Mouse (Mus musculus) yolk sac, embryonic 10.5 days (tissue): Measurements from ENCODE around the gene Oas1f.
"Not testable (repeated sequence)": the region's sequence is repeated elsewhere in the genome, so short reads cannot be mapped to it uniquely, and the experiment has no call there.

Source experiments
- DNase-seq: peaks from one replicate; pipeline ENCODE4 v3.0.0-alpha.2; 2017; ENCODE audit warnings: low spot score

The Oas1f gene

DNA sequence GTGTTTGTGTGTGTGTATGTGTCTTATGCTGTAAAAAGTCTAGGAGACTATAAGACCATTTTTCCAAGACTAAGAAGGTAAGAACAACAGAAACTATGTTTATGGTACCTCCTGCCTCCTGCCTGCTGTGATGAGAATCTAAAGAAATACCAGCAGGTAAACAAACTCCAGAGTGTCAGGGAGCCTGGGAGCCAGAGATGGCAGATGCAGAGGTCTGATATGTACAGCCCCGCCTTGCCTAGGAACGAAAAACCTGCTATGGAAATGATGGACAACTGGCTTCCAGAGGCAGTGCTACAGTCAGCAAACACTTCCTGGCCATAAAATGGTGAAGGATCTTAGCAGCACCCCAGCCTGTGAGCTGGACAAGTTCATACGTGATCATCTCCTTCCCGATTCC lies at the start of gene Oas1f:
TSS of gene Oas1f (plus strand) at position 301 of the 400 bp plus-strand sequence.
- DNase-seq = no peak

GRCm38 (mm10) chr5:120798147-120798546 lies 49.0 kb upstream of the Oas1f start:
- not testable (repeated sequence) for DNase-seq

- DNase-seq = not testable (repeated sequence)
Observed at GRCm38 (mm10) chr5:120798943-120799342, 48.2 kb upstream of the Oas1f start.

- no peak for DNase-seq
Observed at GRCm38 (mm10) chr5:120803596-120803995, 43.6 kb upstream of the Oas1f start.

GRCm38 (mm10) chr5:120806458-120806857 lies 40.7 kb upstream of the Oas1f start:
- DNase-seq = no peak

DNA sequence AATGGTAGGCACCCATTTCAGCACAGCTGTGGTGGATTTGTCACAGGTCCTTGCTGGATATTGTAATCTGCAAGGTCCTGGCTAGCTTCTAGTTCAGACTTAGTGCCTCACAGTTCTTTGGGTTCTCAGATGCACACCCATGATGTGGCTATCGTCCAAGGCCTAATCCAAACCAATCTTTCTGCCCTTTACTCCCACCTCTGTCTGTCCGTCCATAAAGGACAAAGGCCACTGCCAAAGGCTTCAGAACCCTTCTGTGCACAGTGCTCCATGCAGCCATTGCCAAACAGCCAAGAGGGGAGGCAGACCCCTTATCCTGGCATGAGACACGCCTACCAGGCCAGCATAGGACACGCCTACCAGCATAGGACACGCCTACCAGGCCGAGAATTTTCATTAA lies 38.0 kb upstream of the Oas1f start:
- peak; percentile 13 for DNase-seq

- DNase-seq = peak; percentile 83
Observed at GRCm38 (mm10) chr5:120811951-120812819, 35.0 kb upstream of the Oas1f start, which contains the start of gene Oas1c. Gene Oas1c (minus strand): TSS chr5:120812514.

DNA sequence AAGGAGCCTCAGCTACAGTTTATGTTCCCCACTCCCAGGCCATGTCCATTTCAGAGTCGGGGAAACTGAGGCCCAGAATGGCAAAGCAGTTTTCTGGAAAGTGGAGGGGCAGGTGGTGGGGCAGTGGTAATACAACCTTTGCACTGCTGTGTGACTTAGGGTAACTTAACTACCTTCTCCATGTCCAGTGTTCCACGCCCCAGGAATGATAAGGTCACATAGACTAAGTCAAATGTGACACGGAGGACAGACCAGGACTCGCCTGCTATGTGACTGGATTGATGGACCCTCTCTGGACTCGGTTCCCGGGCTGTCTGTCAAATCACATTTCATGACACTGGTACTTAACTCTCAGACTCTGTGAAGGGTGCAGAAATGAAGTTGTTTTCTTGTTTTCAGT lies 34.1 kb upstream of the Oas1f start:
- DNase-seq = no peak

GRCm38 (mm10) chr5:120815949-120816348 lies 31.2 kb upstream of the Oas1f start:
- no peak for DNase-seq

DNA sequence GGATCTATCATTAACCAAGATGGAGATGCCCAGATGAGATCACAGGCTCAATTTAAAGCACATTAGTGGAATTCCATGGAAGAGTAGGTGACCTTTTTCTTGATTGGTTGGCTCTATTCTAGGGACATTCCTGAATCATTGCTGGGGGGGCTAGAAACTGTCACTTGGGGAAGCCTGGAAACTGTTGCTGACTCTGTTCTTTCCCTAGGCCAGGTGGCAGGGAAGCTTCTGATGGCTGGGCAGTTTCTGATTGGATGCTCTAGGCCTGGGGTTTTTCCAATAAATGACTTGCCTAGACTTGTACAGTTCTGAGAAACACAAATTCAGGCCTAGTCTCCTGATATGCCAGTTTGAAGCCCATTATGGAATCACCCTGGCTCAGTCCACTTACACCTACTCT lies 28.2 kb upstream of the Oas1f start:
- DNase-seq = no peak

DNA sequence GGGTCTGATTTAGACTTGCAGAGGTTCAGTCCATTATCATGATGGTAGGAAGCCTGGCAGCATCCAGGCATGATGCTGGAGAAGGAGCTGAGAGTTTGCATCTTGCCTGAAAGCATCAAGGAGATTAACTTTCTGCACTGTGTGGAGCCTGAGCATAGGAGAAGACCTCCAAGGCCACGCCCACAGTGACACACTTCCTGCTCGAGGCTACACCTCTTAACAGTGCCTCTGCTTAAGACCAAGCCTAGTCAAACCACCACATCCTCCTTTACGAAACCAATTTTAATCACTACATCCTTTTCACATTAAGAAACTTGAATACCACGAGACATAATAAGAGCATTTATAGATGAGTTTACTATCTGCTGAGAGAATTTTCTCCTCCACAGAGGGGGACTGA lies 16.1 kb upstream of the Oas1f start:
- no peak for DNase-seq

GRCm38 (mm10) chr5:120833335-120834280 lies 13.6 kb upstream of the Oas1f start:
- DNase-seq = no peak

DNA sequence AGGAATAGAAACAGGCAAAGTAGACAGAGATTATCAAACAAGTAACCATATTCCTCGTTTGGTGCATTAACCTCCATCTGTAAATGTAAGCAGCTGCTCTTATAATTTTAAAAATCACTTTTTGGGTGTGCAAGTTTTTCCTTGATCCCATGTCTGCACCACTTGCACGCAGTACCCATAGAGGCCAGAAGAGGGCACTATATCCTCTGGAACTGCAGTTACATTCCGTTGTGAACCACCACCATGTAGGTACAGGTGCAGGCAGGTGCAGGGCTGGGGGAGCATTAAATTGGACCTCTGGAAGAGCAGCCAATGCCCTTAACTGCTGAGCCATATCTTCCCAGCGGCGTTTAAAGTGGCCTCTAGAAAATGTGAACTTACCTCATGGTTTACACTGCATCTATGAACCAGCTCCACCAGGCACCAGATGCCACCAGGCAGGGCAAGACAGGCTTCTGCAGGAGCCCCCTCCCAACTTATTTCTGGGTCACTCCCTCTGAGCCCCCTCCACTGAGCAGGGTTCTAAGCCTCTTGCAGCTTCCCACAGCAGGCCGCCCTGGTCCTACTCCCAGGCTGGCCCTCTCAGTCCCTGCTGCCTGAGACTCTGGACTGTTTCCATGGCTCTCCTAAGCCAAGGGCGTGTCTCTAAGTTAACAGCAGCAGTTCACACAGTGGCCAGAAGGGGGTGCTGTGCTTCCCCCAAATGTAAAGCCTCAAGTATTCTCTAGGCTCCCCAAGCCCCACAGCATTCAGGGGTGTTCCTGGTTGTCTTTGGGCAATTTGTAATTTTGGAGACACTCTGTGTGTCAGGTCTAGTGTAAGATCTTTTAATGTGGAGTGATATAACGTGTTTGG lies 10.2 kb upstream of the Oas1f start:
- no peak for DNase-seq

DNA sequence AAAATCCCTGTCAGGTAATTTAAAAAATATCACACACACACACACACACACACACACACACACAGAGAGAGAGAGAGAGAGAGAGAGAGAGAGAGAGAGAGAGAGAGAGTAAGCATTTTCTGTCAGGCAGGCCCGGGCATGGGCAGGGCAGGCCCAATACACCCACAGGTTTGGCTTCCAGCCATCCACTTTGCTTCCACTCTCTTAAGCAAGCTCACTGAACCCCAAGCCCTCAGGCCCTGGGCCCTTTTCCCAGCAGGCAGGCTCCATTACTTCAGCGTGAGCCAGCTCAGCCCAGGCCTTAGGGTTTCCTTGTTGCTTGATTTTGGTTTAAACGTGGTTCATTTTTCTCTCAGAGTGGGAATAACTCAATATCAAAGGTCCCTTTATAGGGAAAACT lies 2.5 kb upstream of the Oas1f start:
- DNase-seq = no peak

DNA sequence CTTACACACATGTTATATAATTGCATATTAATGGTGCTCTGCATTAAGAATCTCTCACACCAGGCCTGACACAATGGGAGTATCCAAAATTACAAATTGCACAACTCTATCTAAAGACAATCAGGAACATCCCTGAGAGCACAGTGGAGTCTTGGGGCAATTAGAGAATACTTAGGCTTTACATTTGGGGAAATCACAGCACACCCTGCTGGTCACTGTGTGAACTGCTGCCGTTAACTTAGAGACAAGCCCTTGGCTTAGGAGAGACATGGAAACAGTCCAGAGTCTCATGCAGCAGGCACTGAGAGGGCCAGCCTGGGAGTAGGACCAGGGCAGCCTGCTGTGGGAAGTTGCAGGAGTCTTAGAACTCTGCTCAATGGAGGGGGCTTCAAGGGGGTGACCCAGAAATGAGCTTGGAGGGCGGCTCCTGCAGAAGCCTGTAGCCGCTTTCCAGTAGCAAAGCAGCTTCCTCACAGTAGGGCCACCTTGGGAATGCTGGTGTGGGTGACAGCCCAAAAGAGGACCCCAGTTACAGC lies 2.5 kb downstream of the Oas1f start:
- no peak for DNase-seq

DNA sequence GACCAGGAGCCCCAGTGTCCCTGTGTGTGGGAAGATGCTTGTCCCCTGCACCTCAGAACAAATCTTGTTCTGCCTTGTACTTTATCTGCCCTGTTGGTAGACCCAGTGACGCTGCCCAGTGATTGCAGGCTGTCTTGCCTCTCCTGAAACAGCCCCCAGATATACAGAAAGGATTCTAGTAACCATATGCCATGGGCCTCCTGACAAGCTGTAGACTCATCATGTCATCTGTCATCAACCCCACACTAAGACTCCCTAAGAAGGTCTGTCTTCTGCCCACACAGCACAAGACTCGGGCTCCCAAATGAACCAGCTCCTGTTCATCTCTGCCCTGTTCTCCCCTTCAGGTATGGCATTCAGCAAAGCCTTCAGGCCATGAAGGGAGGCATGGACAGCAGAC lies 12.1 kb downstream of the Oas1f start:
- no peak for DNase-seq

DNA sequence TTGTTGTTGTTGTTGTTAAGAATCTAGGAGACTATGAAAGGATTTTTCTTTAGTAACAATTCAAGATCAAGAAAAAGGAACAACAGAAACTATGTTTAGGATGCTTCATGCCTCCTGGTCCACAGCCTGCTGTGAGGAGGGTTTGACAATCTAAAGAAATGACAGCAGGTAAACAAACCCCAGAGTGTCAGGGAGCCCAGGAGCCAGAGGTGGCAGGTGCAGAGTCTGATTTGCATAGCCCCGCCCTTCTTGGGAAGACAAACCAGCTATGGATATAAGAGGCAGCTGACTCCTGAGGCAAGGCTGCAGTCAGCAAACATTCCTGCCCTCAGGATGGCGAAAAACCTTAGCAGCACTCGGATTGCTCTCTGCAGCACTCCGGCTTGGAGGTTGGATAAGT lies 14.0 kb downstream of the Oas1f start, which contains the start of gene Oas1h:
TSS of gene Oas1h (plus strand) at position 301 of the 400 bp plus-strand sequence.
- DNase-seq = no peak

- DNase-seq = no peak
Observed at GRCm38 (mm10) chr5:120865336-120865860, 18.2 kb downstream of the Oas1f start.

GRCm38 (mm10) chr5:120869436-120870015 lies 22.4 kb downstream of the Oas1f start:
- DNase-seq = no peak

- no peak for DNase-seq
Observed at GRCm38 (mm10) chr5:120870081-120870480, 22.9 kb downstream of the Oas1f start.

DNA sequence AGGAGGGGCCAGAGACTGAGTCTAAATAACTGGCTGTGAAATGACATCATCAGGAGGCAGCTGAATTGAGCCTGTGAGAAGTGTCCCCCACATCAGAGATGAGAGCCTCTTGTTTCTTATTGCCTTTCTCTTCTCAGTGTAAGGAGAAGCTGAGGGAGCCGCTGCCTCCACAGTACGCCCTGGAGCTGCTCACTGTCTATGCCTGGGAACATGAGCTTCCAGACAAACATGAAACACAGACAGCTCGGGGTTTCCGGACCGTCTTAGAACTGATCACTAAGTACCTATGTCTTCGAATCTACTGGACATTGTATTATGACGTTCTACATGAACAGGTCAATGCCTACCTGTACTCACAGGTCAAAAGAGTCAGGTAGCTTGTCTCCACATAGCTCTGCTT lies 23.6 kb downstream of the Oas1f start:
- DNase-seq = no peak
